Mouse (Mus musculus) cerebellum, adult 2 months (tissue): Measurements from ENCODE around the gene Trim12c.

ENCODE experiments used
- CTCF ChIP-seq: fragments of 200-500 bp; IDR thresholded peaks from 2 replicates; pipeline ENCODE4 v1.5.1; 2011; ENCODE audit warnings: low read depth, mild to moderate bottlenecking, control low read depth, low read length, moderate library complexity, borderline replicate concordance; ENCODE audit not compliant: insufficient read depth
- POLR2A ChIP-seq: fragments of 200-500 bp; IDR thresholded peaks from 2 replicates; pipeline ENCODE4 v1.6.1; 2011; ENCODE audit warnings: low read length, control low read depth, borderline replicate concordance; ENCODE audit not compliant: insufficient read depth

- TF ChIP-seq CTCF (no peak), POLR2A (no peak)
Measured at GRCm38 (mm10) chr7:104398492-104398891, 45.3 kb upstream of the Trim12c start.
